Mouse (Mus musculus) gastrocnemius, postnatal 4 days (tissue): ENCODE results near the gene Ndufb5. TPM values are rescaled to one million over a fixed set of nuclear protein-coding genes. Genes with fewer than 3 reads are reported as not detected.
"Not testable (repeated sequence)": the region's sequence is repeated elsewhere in the genome, so short reads cannot be mapped to it uniquely, and the experiment has no call there.

ENCODE experiments used
- DNase-seq, 2 experiments: peaks; one replicate each; pipeline ENCODE4 v3.0.0; 2021 to 2022; ENCODE audit warnings: low spot score in 2 of 2, mixed read lengths in 2 of 2
- long read RNA-seq, 2 experiments: library from polyadenylated mRNA; stranded (forward); transcript quantifications; one replicate each; pipeline ENCODE4 v2.0.0; 2021
- total RNA-seq, 2 experiments: library from RNA; stranded (reverse); gene quantifications; 2 replicates each; pipeline ENCODE4 v1.2.3; 2021

Ndufb5 gene
- total RNA-seq: 100 to 1,000 TPM; 304 to 308 TPM
- long read RNA-seq, experiment 1, transcript Ndufb5-204 (6 exons, 1,079 nt): major isoform, 213 of 219 reads
- long read RNA-seq, experiment 1, partial matches to known transcripts: 2 of 219 reads
- long read RNA-seq, experiment 1, other reads (novel, unspliced or antisense): 3 of 219 reads
- long read RNA-seq, experiment 2, transcript Ndufb5-204 (6 exons, 1,079 nt): major isoform, 168 of 170 reads
- long read RNA-seq, experiment 2, partial matches to known transcripts: 0 of 170 reads
- long read RNA-seq, experiment 2, other reads (novel, unspliced or antisense): 2 of 170 reads

GRCm38 (mm10) chr3:32736244-32737171 is at the start of gene Ndufb5:
Ndufb5 (plus strand) TSS chr3:32736990.
- DNase-seq: peak; percentile 87 to 95

DNA sequence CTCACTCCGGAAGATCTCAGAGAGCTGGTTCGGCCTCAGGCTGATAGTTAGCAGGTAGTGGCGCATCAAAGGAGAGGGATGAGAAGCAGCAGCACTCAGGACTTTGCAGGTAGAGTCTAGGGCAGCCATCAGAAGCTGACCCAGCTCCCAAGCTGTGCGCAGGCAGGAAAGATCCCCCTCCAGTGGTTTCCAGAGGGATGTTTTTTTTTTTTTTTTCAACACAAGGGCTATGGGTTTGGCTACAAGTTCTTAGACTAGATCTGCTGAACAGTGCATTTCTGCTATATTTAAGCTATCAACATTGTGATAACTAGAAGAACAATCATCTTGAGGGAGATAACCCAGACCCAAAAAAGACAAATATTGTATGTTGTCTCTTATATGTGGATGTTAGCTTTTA is 49.6 kb upstream of the Ndufb5 start:
- DNase-seq: no peak

DNA sequence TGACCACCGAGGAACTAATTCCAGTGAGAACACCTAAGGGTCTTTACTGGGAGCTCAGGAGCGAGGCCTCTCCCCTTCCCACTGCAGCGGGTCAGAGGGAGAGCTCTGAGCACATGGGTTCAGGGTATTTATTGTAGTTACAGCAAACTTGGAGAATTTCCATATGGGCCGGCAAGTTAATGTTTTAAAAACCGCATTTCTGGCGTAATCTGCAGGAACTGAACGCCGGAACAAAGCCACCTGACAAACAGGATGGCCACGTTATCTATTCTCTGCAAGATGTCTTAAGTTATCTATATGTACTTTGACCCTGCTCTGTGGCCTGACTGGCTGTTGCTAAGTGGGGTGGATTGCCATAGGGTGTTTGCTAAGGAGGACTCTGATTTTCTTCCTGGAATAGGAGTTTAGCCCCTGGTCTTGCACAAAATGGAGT is 47.2 kb upstream of the Ndufb5 start:
- no peak for DNase-seq

DNA sequence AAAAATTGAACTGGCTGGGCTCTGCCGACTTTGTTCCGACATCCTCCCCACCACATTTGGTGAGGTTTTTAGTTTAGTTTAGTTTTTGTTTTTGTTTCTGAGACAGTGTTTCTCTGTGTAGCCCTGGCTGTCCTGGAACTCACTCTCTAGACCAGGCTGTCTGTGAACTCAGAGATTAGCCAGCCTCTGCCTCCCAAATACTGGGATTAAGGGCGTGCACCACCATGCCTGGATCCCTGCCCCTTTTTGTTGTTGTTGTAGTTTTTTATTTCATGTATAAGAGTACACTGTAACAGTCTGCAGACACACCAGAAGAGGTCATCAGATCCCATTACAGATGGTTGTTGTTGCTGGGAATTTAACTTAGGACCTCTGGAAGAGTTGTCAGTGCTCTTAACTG is 46.8 kb upstream of the Ndufb5 start:
- DNase-seq: no peak

- no peak for DNase-seq
These were observed 45.9 kb upstream of the Ndufb5 start for GRCm38 (mm10) chr3:32690901-32691300.

GRCm38 (mm10) chr3:32691841-32692240 is 44.9 kb upstream of the Ndufb5 start:
- no peak for DNase-seq

DNA sequence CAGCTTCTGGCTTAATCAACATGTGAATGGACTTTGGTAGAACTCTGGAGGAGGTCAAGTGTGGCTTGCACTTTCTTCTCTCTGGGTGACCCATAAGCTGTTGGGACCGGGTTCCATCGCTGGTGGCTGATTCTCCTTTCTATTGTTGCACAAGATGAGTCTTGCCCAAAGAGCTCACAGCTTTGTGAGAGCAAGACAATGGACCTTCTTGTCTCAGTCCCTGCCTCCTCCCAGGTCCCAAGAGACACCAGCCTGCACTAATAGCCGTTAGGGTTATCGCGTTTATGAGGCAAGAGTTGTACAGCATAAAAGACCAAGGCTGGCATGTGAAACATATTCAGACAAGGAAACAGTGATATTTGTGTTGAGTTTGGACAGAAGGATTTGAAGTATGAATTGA is 42.6 kb upstream of the Ndufb5 start:
- DNase-seq: no peak

DNA sequence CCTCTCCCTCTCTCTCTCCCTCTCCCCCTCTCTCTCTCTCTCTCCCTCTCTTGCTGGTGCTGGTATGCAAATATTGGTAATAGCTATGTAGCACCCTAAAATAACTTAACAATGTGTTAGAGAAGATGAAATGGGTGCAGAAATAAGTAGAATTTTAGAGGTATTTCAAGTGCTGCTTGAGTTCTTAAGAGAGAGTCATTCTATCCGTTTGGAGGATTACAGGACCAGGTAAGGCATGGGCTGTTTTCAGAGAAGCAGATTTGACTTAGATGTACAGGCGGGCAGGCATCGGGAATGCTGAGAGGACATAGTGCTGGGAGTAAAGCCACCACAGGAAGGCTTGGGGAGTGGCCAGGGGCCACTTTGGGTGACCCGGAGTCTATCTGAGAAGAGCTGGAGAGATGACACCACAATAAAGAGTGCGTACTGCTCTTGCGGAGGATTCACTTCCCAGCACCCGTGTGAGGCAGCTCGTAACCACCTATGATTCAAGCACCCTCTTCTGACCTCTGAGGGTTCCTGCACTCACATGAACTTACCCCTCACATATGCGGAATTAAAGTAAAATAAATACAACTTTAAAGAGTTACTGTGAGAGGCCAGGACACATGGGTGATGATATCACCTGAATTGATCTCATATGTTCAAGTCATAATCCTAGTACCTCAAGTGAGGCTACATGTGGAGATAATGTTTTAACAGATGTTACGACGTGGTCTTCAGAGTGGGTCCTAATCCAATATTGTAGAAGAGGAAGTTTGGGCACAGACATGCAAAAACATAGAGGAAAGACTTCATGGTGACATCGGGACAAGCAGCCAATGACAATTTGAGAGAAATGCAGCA is 41.8 kb upstream of the Ndufb5 start:
- no peak for DNase-seq

GRCm38 (mm10) chr3:32695583-32695980 is 41.2 kb upstream of the Ndufb5 start:
- no peak for DNase-seq

- DNase-seq: peak; percentile 71 to 77
These were observed 38.4 kb upstream of the Ndufb5 start for GRCm38 (mm10) chr3:32698228-32698863.

DNA sequence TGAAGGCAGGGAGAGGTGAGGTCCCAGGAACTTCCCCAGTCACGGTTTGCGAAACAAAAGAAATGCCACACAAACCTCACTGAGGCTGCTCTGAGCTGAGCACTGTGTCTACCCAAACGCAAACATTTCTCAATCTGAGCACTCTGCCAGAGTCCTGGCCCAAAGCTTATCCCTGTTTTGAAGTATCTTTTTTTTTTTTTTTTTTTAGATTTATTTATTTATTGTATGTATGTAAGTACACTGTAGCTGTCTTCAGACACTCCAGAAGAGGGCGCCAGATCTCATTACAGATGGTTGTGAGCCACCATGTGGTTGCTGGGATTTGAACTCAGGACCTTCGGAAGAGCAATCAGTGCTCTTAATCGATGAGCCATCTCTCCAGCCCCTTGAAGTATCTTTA is 32.8 kb upstream of the Ndufb5 start:
- DNase-seq: not testable (repeated sequence)

GRCm38 (mm10) chr3:32704632-32705031 is 32.2 kb upstream of the Ndufb5 start:
- DNase-seq: not testable (repeated sequence)

DNA sequence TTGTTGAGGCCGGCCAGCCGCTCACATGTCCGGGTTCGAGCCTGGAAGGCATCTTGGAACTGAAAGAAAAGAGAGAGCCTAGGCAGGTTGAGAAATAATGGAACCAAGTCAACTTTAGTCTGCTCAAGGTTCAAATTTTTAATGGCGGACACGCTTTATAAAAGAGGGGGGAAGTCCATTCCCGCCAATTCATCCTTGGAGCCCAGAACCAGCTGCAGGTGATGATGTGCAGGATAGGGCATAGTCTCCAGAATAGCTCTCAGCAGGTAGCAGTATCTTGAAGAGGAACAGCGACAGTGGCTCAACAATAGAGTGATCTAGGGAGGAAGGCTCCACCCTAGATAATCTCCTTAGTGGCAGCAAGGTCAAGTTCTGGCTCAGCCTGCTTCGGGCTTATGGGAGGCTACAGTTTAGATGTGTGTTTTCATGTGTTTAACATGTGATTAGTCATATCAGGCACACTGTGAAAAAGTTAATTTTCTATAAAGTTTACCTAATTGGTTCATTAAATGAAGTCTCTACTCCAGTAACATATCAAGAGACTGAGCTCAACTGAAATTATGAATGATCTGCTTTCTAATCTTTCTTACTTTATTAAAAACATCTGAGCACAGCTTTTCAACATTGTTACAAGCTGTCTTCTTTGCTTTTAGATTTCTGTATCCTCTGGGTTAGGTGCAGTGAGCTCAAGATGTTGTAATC is 31.0 kb upstream of the Ndufb5 start, which contains the start of gene Actl6a:
Gene Actl6a (plus strand): TSS at position 652 of the 702 bp plus-strand sequence.
- DNase-seq: not testable (repeated sequence)

DNA sequence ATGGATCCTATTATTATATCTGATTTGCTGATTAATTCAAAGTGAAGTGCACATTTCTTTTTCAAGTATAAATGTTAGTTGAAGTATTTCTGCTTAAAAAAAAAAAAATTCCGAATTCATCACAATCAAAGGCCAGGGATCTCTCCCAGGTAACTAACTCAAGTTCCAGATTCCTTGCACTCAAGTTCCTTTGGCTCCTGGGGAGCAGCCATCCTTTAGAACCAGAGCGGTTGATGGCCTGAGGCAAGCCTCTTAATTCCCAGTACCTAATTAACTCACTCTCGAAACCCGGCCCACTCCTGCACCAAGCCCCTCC is 28.8 kb upstream of the Ndufb5 start:
- DNase-seq: no peak

GRCm38 (mm10) chr3:32708368-32709231 is 28.2 kb upstream of the Ndufb5 start:
- peak; percentile 95 to 98 for DNase-seq

DNA sequence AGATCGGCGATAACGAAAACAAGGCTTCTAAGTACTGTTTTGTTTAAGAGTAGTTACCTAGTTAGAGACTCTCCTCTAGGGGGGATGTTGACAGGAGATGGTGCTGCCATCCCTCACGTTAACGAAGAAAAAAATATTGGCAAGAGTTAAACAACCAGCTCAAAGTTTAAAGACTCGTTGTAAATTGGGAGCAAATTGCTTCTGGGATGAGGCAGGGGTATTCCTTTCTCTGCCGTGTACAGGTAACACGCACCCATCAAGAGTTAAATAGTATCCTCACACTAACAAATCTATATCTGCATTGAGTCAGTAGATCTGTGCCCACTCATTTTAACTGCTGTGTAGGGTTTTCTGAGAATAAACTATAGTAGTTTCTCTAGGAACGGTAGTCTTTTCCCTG is 27.4 kb upstream of the Ndufb5 start:
- DNase-seq: no peak

- no peak for DNase-seq
These were observed 23.1 kb upstream of the Ndufb5 start for GRCm38 (mm10) chr3:32713711-32714110.

DNA sequence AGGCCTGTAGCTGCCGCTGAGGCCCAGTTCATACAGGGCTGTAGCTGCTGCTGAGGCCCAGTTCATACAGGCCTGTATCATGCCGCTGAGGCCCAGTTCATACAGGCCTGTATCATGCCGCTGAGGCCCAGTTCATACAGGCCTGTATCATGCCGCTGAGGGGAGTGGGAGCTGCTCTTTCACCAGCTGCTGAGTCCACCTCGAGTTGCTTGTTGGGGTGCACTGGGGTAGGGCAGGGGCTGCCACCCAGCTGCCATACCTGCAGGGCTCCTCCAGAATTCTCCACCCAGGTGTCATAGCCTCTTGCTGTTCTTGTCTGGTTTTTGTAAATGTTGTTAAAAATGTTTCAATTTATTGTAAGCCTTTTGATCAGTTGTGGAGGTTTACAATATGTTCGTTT is 19.4 kb upstream of the Ndufb5 start:
- not testable (repeated sequence) for DNase-seq

DNA sequence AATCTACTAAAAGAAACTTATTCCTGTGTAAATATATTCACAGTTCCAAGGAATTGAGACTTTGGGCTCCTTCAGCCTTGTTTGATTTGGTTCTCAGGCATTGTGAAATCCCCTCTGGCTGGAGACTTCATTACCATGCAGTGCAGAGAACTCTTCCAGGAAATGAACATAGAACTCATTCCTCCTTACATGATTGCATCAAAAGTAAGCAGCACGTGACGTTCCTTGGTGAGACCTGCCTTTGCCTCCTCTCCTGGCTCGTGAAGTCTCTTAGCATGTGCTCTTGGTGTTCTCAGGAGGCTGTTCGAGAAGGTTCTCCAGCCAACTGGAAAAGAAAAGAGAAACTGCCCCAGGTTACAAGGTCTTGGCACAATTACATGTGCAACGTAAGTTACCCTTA is 18.5 kb upstream of the Ndufb5 start:
- DNase-seq: no peak
